Mouse (Mus musculus) ovary, adult 10 weeks (tissue): Measurements from ENCODE around the gene Gm9611. TPM values are rescaled to one million over a fixed set of nuclear protein-coding genes. Genes with fewer than 3 reads are reported as not detected.

Source experiments
- polyA plus RNA-seq: library from polyadenylated mRNA; stranded (reverse); fragments of 350-450 nt; fragmentation: Illumina TruSeq; extraction: RNeasy Lipid Tissue Mini Kit (QIAGEN cat#74804); gene quantifications from one replicate; pipeline ENCODE4 v1.2.3, GENCODE M21; 2014

The Gm9611 gene
- not detected for polyA plus RNA-seq

DNA sequence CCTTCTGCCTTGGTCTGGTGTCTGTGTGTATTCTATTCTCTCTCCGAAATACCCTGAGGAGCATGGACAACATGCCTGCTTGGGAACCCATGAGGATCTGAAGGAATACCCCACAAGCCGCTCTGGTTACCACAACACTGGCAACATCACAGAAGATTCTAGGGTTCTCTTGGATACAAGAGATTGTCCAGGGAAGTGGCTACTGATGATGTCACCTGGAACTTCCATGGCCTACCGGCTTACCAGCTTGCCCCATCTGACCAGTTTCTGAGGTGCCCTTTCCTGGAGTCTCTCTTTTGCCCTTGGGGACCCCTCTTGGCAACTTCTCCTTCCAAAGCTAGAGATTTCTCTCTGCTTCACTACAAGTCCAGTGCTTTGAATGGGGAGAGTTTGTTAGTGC, at the start of gene Gm9611:
Gene Gm9611, minus strand, starts transcription at position 101 of the 400 bp plus-strand sequence.

DNA sequence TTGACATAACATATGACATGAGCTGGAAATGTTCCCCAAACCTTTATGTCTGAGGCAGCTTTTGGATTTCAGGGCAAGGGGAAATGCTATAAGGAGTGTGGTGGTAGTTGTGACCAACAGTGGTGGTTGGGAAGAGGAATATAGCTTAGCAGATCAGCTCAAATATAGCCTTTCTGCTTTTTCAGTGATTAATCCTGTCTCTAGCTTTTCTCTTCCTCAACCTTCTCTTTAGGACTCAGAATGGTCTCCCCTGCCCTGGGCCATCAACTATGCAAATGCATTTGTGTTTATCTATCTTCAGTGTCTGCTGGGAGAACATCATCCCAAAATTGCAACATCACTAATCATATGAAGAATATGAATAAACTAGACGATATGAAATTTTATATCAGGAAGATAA, 12.8 kb upstream of the Gm9611 start, which contains the start of gene Gm7995:
Gene Gm7995, plus strand, starts transcription at position 301 of the 400 bp plus-strand sequence.

GRCm38 (mm10) chr14:42259948-42260347, 37.2 kb downstream of the Gm9611 start, which contains the start of gene Gm17026:
Gene Gm17026 (minus strand): TSS chr14:42260048.

Other genes starting within 250 kb of the Gm9611 start
- gene Gm7951, start 180.0 kb downstream of the Gm9611 start, polyA plus RNA-seq = not detected
- gene Gm17027, start 134.7 kb downstream of the Gm9611 start, polyA plus RNA-seq = not detected
- not detected for gene Gm3573, start 106.6 kb downstream of the Gm9611 start, polyA plus RNA-seq
- gene Gm17026, start 37.3 kb downstream of the Gm9611 start, polyA plus RNA-seq = not detected
- gene Gm7995, start 12.9 kb upstream of the Gm9611 start, polyA plus RNA-seq = 1.3 TPM
- not detected for gene Gm8005, start 142.3 kb upstream of the Gm9611 start, polyA plus RNA-seq
- gene Gm8011, start 166.5 kb upstream of the Gm9611 start, polyA plus RNA-seq = not detected
- gene Gm8020, start 205.0 kb upstream of the Gm9611 start, polyA plus RNA-seq = not detected
- gene Gm8024, start 226.9 kb upstream of the Gm9611 start, polyA plus RNA-seq = not detected